Mouse (Mus musculus): Measurements from ENCODE around the gene Ints5. TPM values are rescaled to one million over a fixed set of nuclear protein-coding genes. Genes with fewer than 3 reads are reported as not detected.

The Ints5 gene
- polyA plus RNA-seq, 1 experiment from 2014 or later = 41.0 TPM

DNA sequence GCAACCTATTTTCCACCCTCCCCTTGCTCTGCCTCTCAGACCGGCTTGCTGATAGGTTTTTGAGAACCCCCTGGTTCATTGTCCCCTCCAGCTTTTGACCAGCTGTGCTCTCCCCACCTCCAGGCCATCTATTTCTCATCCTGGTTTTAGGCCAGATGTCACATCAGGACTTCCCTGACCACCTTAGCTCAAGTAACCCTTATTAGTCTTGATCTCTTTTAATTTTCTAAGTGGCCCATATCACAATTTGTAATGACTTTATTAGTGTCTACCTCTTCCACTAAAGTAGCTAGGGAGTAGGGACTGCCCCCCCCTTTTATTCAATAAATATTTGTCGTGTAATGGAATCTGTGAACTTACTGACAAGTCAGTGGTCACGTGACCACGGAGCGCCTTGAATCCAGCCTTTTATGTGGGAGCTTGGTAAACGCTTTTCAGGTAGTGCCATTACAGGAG, 28.1 kb downstream of the Ints5 start:
- ATAC-seq = no peak
- peak overlapping the region; percentile 91 for H3K4me3 ChIP-seq (replicated peaks; ENCODE audit: low read length)
- WGBS = under 1% methylated on average over 6 of the region's 6 CpGs
- H3K9ac ChIP-seq (replicated peaks; ENCODE audit: low read depth, low read length) = peak overlapping the region; percentile 91
- no peaks in the 10 kb centered on the region for H3K9me3 ChIP-seq (ENCODE audit: control insufficient read depth, low read length)
- peak overlapping the region; percentile 63 for H3K27ac ChIP-seq (ENCODE audit: low read length)
- H3K4me1 ChIP-seq (replicated peaks; ENCODE audit: control insufficient read depth, insufficient read depth, low read length) = peaks cover 17% of the 10 kb centered on the region
- H3K4me2 ChIP-seq (ENCODE audit: low read length) = peak overlapping the region; percentile 92
- H3K27me3 ChIP-seq (replicated peaks; ENCODE audit: control insufficient read depth, insufficient read depth, low read length) = no peaks in the 10 kb centered on the region
- H3K36me3 ChIP-seq (ENCODE audit: control insufficient read depth, insufficient read depth) = peaks cover 11% of the 10 kb centered on the region

DNA sequence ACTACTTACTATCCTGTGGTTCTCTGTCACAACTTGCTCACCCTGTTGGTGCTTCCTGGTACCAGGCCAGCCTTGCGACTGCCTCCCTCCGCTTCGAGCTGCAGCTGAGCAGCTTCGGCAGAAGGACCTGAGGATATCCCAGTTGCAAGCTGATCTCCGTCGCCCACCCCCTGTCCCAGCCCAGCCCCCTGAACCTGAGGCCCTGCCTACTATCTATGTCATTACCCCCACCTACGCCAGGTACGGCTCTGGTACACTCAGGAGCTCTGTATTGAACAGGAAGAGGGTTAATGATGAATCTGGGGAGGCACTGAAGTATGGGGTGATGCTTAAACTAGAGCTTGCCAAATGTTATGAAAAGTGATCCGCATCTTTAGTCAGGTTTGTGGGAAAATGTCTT, 28.9 kb downstream of the Ints5 start:
- Histone ChIP-seq H3K27ac (ENCODE audit: low read length) (no peak overlapping the region), H3K27me3 (replicated peaks; ENCODE audit: control insufficient read depth, insufficient read depth, low read length) (no peaks in the 10 kb centered on the region), H3K9me3 (ENCODE audit: control insufficient read depth, low read length) (no peaks in the 10 kb centered on the region), H3K4me3 (replicated peaks; ENCODE audit: low read length) (no peak overlapping the region), H3K36me3 (ENCODE audit: control insufficient read depth, insufficient read depth) (peaks cover 3% of the 10 kb centered on the region), H3K4me1 (replicated peaks; ENCODE audit: control insufficient read depth, insufficient read depth, low read length) (peaks cover 17% of the 10 kb centered on the region), H3K9ac (replicated peaks; ENCODE audit: low read depth, low read length) (no peak overlapping the region), H3K4me2 (ENCODE audit: low read length) (no peak overlapping the region)
- WGBS = 83% methylated on average over 9 of the region's 9 CpGs
- no peak for ATAC-seq

DNA sequence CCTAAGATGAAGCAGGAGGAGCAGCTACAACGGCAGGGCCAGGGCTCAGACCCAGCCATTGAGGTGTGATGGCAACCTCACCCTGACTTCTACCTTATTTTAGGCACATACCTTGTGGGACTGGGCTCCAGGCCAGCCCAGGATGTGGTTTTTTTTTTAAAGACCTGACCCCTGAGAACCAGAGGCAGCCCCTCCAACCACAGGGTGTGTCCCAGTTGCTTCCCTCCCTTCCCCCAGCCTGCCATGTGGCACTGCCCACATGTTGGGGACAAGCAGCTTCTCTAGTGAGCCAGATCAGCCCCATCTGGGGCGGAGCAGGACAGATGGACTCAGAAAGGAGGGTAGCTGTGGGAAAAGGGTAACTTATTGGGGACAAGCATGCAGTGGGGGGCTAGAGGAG, 34.0 kb downstream of the Ints5 start:
- Histone ChIP-seq H3K27ac (ENCODE audit: low read length) (no peak overlapping the region), H3K9ac (replicated peaks; ENCODE audit: low read depth, low read length) (no peak overlapping the region), H3K9me3 (ENCODE audit: control insufficient read depth, low read length) (no peaks in the 10 kb centered on the region), H3K4me3 (replicated peaks; ENCODE audit: low read length) (no peak overlapping the region), H3K36me3 (ENCODE audit: control insufficient read depth, insufficient read depth) (peaks cover 2% of the 10 kb centered on the region), H3K27me3 (replicated peaks; ENCODE audit: control insufficient read depth, insufficient read depth, low read length) (no peaks in the 10 kb centered on the region), H3K4me1 (replicated peaks; ENCODE audit: control insufficient read depth, insufficient read depth, low read length) (peaks cover 14% of the 10 kb centered on the region), H3K4me2 (ENCODE audit: low read length) (no peak overlapping the region)
- 98% methylated on average over 2 of the region's 2 CpGs for WGBS
- ATAC-seq = no peak

DNA sequence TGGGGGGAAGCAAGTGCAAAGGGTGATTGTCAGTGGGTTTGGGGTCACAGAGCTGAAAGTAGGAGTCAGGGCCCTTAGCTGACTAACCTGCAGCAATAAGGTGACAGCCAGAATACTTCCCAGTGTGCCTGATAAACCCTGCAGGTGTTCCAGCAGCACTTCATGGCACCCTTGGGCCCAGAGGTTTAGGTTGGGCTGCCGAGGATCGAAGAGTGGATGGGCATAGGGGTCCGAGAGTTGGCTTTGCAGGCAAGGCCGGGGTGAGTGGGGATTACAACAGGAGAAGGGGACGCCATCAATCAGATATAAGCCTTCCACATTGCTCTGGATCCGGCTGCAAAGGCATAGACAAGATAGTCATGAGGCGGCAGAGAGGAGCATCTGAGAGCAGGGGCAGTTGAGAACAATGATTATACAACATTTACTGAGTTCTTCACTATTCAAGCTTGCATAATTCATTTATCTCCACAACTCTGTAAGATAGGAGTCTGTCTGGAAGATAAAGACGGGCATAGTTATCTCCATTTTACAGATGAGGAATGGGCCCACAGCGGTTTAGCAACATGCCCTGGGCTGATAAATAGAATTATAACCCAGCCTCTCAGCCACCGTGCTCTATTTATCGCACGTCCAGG, 35.2 kb downstream of the Ints5 start:
- 86% methylated on average over 12 of the region's 12 CpGs for WGBS

DNA sequence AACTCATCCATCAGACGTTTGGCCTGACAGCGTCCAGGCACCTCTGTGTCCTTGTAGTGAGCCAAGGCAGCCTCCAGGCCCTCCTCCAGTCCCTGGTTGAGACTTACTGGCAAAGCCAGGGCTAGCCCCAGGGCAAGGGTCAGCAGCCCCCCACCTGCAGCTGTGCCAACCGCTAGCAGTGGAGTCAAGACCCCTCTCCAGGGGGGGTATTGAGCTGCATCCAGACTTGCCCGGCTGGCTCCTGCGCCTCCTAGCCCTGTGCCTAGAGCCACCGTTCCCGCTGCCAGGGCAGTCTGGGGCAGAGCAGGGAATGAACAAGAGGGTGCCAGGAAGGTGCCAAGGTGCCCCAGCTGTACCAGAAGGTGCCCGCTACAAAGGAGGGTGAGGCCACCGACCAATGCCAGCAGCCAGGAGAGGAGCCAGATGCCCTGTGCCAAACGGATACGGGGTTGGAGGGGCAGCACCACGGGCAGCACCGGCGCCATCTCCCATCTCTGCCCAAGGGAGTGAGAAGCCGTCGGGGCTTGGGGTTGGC, 36.0 kb downstream of the Ints5 start:
- Histone ChIP-seq H3K4me3 (replicated peaks; ENCODE audit: low read length) (peak overlapping the region; percentile 42), H3K36me3 (ENCODE audit: control insufficient read depth, insufficient read depth) (peaks cover 2% of the 10 kb centered on the region), H3K4me1 (replicated peaks; ENCODE audit: control insufficient read depth, insufficient read depth, low read length) (peaks cover 13% of the 10 kb centered on the region), H3K27me3 (replicated peaks; ENCODE audit: control insufficient read depth, insufficient read depth, low read length) (no peaks in the 10 kb centered on the region), H3K9ac (replicated peaks; ENCODE audit: low read depth, low read length) (peak overlapping the region; percentile 16; the same call in 1 of the 2 replicates), H3K9me3 (ENCODE audit: control insufficient read depth, low read length) (no peaks in the 10 kb centered on the region), H3K27ac (ENCODE audit: low read length) (no peak overlapping the region), H3K4me2 (ENCODE audit: low read length) (peak overlapping the region; percentile 57)
- ATAC-seq = peak; percentile 34
- 14% methylated on average over 16 of the region's 16 CpGs for WGBS

More for the DNA sequence above, 35.2 kb downstream of the Ints5 start:
- peaks cover 13% of the 10 kb centered on the region for H3K4me1 ChIP-seq (replicated peaks; ENCODE audit: control insufficient read depth, insufficient read depth, low read length)
- H3K9ac ChIP-seq (replicated peaks; ENCODE audit: low read depth, low read length) = no peak overlapping the region
- H3K9me3 ChIP-seq (ENCODE audit: control insufficient read depth, low read length) = no peaks in the 10 kb centered on the region
- no peak overlapping the region for H3K4me2 ChIP-seq (ENCODE audit: low read length)
- no peak overlapping the region for H3K27ac ChIP-seq (ENCODE audit: low read length)
- peaks cover 2% of the 10 kb centered on the region for H3K36me3 ChIP-seq (ENCODE audit: control insufficient read depth, insufficient read depth)
- no peaks in the 10 kb centered on the region for H3K27me3 ChIP-seq (replicated peaks; ENCODE audit: control insufficient read depth, insufficient read depth, low read length)
- no peak for ATAC-seq
- H3K4me3 ChIP-seq (replicated peaks; ENCODE audit: low read length) = no peak overlapping the region

DNA sequence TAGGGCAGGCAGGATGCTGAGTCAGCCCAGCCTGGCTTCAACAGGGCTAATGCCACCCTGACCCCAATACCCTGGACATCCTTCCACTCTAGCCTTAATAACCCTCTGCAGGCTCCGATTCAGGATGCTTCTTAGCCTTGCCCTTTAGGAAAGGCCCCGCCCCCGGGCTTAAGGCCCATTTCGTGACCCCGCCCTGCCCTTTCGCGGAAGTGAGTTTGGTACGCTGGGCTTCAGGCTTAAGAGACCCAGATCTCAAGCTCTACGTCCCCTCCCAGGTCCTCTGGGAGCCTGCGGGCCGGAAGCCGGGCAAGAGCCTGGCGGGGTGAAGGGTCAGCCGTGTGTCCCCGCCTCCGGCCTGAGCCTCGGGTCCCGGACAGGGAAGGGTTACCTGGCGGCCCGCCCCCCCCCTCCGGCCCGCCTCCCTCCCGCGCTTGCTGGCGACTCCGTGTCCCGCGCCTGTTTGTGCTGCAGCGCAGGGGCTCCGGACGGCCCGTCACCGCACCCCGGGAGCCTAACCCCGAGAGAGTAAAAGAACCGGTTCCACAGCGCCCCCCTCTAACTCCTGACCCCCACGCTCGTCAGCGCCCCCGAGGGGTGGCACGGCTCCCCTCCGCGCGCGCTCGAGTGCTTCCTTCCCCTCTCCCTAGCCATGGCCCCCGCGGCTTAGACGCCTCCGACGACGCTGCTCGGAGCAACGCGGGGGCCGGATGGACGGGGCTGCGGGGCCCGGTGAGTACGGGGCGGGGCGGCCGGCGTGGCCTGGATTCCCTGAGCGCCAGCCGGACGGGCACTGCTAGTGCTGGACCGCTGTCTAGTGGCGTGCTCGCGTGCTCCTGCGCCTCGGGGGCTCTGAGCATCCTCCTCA, 36.7 kb downstream of the Ints5 start, which contains the start of the genes Rom1 and Eml3:
Gene Rom1, minus strand, starts transcription at position 133 of the 865 bp plus-strand sequence.
Gene Eml3, plus strand, starts transcription at position 329 of the 865 bp plus-strand sequence.
- H3K27me3 ChIP-seq (replicated peaks; ENCODE audit: control insufficient read depth, insufficient read depth, low read length) = no peaks in the 10 kb centered on the region
- H3K9ac ChIP-seq (replicated peaks; ENCODE audit: low read depth, low read length) = peak within 1 kb of the TSS; percentile 56
- H3K4me2 ChIP-seq (ENCODE audit: low read length) = peak within 1 kb of the TSS; percentile 57
- no peak within 1 kb of the TSS for H3K27ac ChIP-seq (ENCODE audit: low read length)
- under 1% methylated on average over 60 of the region's 74 CpGs for WGBS
- ATAC-seq = peak; percentile 61
- H3K9me3 ChIP-seq (ENCODE audit: control insufficient read depth, low read length) = no peaks in the 10 kb centered on the region
- peaks cover 13% of the 10 kb centered on the region for H3K4me1 ChIP-seq (replicated peaks; ENCODE audit: control insufficient read depth, insufficient read depth, low read length)
- peak within 1 kb of the TSS; percentile 42 for H3K4me3 ChIP-seq (replicated peaks; ENCODE audit: low read length)
- H3K36me3 ChIP-seq (ENCODE audit: control insufficient read depth, insufficient read depth) = peaks cover 2% of the 10 kb centered on the region

DNA sequence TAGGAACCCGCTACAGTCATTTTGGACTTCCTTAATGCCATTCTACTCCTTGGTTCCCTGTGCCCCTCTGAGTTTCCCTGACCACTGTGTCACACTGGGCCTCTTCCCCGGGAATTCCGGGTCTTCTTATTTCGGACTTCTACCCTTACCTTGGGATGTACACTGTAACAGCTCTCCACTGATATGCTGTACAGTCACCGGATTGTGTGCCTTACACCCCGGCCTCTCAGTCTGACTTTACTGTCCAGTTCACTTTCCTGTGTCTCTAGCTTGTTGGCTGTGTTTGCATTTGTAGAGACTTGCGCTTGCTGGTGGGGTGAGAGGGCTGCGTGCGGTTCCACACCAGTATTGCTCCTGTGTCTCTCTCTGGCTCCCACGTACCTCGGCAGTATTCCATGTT, 37.3 kb downstream of the Ints5 start:
- Histone ChIP-seq H3K27me3 (replicated peaks; ENCODE audit: control insufficient read depth, insufficient read depth, low read length) (no peaks in the 10 kb centered on the region), H3K9me3 (ENCODE audit: control insufficient read depth, low read length) (no peaks in the 10 kb centered on the region), H3K4me2 (ENCODE audit: low read length) (peak overlapping the region; percentile 57), H3K27ac (ENCODE audit: low read length) (no peak overlapping the region), H3K4me1 (replicated peaks; ENCODE audit: control insufficient read depth, insufficient read depth, low read length) (peaks cover 13% of the 10 kb centered on the region), H3K9ac (replicated peaks; ENCODE audit: low read depth, low read length) (peak overlapping the region; percentile 56), H3K36me3 (ENCODE audit: control insufficient read depth, insufficient read depth) (peaks cover 2% of the 10 kb centered on the region), H3K4me3 (replicated peaks; ENCODE audit: low read length) (peak overlapping the region; percentile 42)
- 14% methylated on average over 11 of the region's 11 CpGs for WGBS
- ATAC-seq = no peak

DNA sequence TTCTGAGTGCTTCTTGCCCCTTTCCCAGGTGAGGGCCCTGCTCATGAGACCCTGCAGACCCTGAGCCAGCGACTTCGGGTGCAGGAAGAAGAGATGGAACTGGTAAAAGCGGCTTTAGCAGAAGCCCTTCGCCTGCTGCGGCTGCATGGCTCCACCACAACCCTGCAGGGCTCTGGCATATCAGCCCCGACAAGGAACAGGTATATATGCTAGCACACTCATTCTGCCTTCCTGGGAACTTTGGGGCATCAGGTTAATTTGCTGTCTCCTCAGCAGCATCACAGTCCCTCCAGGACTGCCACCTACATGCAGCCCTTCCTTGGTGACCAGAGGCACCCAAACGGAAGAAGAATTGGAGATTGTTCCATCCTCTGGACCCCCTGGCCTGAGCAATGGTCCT, 38.0 kb downstream of the Ints5 start:
- Histone ChIP-seq H3K27ac (ENCODE audit: low read length) (no peak overlapping the region), H3K4me2 (ENCODE audit: low read length) (no peak overlapping the region; the same call in 1 of the 2 replicates), H3K9ac (replicated peaks; ENCODE audit: low read depth, low read length) (no peak overlapping the region), H3K27me3 (replicated peaks; ENCODE audit: control insufficient read depth, insufficient read depth, low read length) (no peaks in the 10 kb centered on the region), H3K36me3 (ENCODE audit: control insufficient read depth, insufficient read depth) (peaks cover 2% of the 10 kb centered on the region), H3K9me3 (ENCODE audit: control insufficient read depth, low read length) (no peaks in the 10 kb centered on the region), H3K4me1 (replicated peaks; ENCODE audit: control insufficient read depth, insufficient read depth, low read length) (peaks cover 13% of the 10 kb centered on the region), H3K4me3 (replicated peaks; ENCODE audit: low read length) (no peak overlapping the region)
- no peak for ATAC-seq
- WGBS = 84% methylated on average over 7 of the region's 7 CpGs

DNA sequence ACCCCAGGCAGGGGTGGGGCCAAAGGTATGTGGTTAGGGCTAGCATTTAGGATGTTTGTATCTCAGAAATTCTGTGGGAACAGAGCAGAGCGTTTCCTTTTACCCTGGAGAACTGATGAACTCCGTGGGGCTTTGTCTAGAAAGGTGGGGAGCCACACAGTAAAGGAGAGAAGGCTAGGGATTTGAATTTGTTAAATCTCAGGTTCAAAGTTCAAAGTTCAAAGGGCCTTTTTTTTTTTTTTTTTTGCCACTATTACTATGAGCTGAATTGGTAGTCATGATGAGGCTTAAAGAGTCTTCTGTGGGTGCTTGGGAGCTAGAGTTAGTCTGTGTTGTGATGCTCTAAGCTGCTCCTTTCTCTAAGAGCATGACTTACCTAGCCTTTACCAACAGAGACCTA, 43.9 kb downstream of the Ints5 start:
- Histone ChIP-seq H3K9me3 (ENCODE audit: control insufficient read depth, low read length) (no peaks in the 10 kb centered on the region), H3K27ac (ENCODE audit: low read length) (no peak overlapping the region), H3K4me1 (replicated peaks; ENCODE audit: control insufficient read depth, insufficient read depth, low read length) (peaks cover 7% of the 10 kb centered on the region), H3K9ac (replicated peaks; ENCODE audit: low read depth, low read length) (no peak overlapping the region), H3K4me3 (replicated peaks; ENCODE audit: low read length) (no peak overlapping the region), H3K4me2 (ENCODE audit: low read length) (no peak overlapping the region), H3K36me3 (ENCODE audit: control insufficient read depth, insufficient read depth) (peaks cover 2% of the 10 kb centered on the region; the same call in 1 of the 2 replicates), H3K27me3 (replicated peaks; ENCODE audit: control insufficient read depth, insufficient read depth, low read length) (no peaks in the 10 kb centered on the region)
- WGBS = 86% methylated on average over 2 of the region's 2 CpGs
- no peak for ATAC-seq
